Mouse (Mus musculus): ENCODE measurements around the gene Zfand2b.

- TF ChIP-seq CTCF (IDR thresholded peaks at IDR 0.05; ENCODE audit: low read depth, low read length) (no peak), TAL1 (conservative IDR thresholded peaks at IDR 0.05; ENCODE audit: low read depth, low read length) (no peak), POLR2AphosphoS5 (IDR thresholded peaks at IDR 0.05; ENCODE audit: insufficient replicate concordance, low read depth, low read length) (no peak), GATA1 (IDR thresholded peaks at IDR 0.05; ENCODE audit: borderline replicate concordance, low read length) (no peak)
These were observed 40.7 kb downstream of the Zfand2b start for GRCm38 (mm10) chr1:75208967-75209678.
